Mouse (Mus musculus) CH12.LX (cell line): ENCODE data around the gene Aspscr1.

Experiments used
- CHD1 ChIP-seq: IDR thresholded peaks from 2 replicates; pipeline ENCODE4 v1.6.1; 2012; ENCODE audit warnings: low read depth, low read length, improper control_type of control experiment, inconsistent platforms
- CTCF ChIP-seq, 2 experiments: IDR thresholded peaks in 1 of 2; conservative IDR thresholded peaks in 1 of 2; 2 replicates each; pipeline ENCODE4 v1.5.1; 2011 to 2012; ENCODE audit warnings: low read depth in 2 of 2, low read length in 2 of 2, improper control_type of control experiment in 1 of 2, inconsistent platforms in 1 of 2, mild to moderate bottlenecking in 1 of 2, moderate library complexity in 1 of 2
- MAFK ChIP-seq: IDR thresholded peaks from 2 replicates; pipeline ENCODE4 v1.6.1; 2011; ENCODE audit warnings: low read length, improper control_type of control experiment; ENCODE audit not compliant: insufficient replicate concordance
- POLR2A ChIP-seq: IDR thresholded peaks from 2 replicates; pipeline ENCODE4 v1.6.1; 2011; ENCODE audit warnings: low read depth, mild to moderate bottlenecking, improper control_type of control experiment, low read length

DNA sequence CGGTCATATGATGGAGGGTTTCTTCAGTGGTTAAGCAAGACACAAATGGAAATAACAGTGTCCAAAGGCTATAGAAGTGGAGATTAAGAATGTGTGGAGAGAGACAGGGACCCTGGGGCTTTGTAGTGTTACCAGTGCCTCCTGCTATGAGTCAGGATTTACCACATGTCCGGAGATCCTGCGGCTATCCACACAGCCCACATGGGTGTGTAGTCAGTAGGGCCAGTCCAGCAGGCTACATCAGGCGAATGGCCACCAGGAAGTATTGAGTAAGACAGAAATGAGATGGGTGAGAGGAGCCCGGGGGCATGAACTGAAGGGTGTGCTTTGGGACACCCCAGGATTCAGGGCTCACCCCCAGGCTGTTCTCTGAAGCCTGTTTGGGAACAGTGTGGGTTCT is 9.9 kb downstream of the Aspscr1 start:
- TF ChIP-seq POLR2A (no peak), CTCF (conservative IDR thresholded peaks at IDR 0.05 in 1 of 2, IDR thresholded peaks at IDR 0.05 in 1 of 2; ENCODE audit: low read depth in 2 of 2, low read length in 2 of 2) (no peak), MAFK (no peak), CHD1 (no peak)
